Mouse (Mus musculus) brain, adult 2 months (tissue): ENCODE data around the gene Gucd1.
"Not testable (repeated sequence)": the region's sequence is repeated elsewhere in the genome, so short reads cannot be mapped to it uniquely, and the experiment has no call there.

Experiments used
- DNase-seq: peaks from one replicate; pipeline ENCODE4 v3.0.0; 2011; ENCODE audit warnings: low read depth, low spot score

The Gucd1 gene

DNA sequence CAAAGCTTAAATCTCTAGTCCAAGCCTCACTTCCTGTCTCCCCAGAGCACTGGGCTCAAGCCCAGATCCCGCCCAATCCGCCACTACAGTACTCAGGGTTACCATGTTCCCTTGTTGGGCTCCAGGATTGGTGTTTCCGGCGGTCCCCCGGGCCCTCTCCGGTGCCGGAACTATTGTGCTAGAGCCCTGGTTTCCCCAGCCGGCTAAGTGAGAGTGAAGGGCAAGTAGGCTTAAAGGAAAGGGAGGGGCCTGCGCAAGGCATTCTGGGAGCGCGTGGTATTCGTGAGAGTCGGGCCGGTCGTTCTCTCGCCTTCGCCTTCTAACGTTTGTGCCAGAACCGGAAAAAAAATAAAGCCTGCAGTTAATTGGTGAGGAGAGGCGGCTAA, at the start of gene Gucd1:
TSS of gene Gucd1 (minus strand) at position 215 of the 386 bp plus-strand sequence.
- DNase-seq = peak; percentile 99

DNA sequence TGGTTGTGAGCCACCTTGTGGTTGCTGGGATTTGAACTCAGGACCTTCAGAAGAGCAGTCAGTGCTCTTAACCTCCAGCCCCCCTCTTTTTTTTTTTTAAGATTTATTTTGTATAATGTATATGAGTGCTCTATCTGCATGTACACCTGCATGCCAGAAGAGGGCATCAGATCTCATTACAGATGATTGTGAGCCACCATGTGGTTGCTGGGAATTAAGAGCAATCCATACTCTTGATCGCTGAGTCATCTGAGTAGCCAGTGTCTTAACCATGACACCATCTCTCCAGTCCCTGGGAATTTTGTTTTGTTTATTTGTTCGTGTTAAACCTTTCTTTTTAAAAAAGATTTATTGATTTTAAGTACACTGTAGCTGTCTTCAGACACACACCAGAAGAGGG, 49.0 kb upstream of the Gucd1 start:
- DNase-seq = not testable (repeated sequence)

DNA sequence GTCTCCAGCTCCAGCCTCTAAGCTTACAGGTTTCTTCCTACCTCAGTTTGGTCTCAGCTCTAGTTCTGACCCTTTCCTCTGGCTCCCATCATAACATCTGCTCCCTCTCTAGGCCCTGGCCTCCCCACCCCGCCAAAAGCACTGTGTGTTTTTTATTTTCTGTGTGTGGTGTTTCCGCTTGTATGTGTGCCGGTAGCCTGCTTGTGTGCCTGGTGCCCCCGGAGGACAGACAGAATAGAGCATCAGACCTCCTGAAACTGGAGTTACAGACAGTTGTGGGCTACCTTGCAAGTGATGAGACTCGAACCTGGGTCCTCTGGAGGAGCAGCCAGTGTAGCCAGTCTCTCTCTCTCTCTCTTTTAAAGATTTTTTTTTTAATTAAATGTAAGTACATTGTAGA, 48.5 kb upstream of the Gucd1 start:
- no peak for DNase-seq

DNA sequence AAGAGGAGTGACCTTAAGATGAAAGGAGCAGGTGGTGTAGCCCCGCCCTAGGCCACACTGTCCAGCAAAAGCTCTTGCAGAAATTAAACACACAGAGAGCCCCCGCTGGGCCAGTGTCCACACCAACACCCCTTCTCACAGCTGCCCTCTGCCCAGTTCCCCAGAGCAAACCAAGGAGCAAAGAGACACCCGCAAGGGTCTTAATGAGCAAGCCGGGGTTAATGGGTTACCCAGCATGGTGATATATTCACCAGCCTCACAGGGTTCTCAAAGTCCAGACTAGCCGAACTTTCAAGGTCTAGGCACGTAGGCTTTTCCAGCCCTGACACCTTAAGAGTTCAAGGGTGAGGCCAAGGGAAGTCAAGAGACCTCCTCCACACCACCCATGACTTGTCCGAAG, 48.1 kb upstream of the Gucd1 start:
- no peak for DNase-seq

DNA sequence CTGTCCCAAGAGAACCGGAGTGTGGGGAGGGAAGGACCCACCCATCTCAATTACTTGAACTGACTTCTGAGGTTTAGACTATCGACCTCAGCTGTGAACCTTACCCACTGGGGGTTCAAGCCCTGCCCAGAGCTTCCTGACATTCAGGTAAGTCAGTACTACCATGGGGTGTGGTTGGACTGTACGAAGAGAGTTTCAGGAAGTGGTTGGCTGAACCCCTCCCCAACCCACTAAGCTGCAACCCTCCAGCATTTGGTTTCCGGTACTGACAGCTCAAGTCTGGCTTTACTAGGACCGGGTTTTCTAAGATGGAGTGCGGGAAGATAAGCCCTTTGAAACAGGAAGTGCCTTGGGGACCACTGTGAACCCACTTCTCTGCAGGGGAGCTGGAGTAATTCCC, 47.7 kb upstream of the Gucd1 start:
- DNase-seq = no peak

DNA sequence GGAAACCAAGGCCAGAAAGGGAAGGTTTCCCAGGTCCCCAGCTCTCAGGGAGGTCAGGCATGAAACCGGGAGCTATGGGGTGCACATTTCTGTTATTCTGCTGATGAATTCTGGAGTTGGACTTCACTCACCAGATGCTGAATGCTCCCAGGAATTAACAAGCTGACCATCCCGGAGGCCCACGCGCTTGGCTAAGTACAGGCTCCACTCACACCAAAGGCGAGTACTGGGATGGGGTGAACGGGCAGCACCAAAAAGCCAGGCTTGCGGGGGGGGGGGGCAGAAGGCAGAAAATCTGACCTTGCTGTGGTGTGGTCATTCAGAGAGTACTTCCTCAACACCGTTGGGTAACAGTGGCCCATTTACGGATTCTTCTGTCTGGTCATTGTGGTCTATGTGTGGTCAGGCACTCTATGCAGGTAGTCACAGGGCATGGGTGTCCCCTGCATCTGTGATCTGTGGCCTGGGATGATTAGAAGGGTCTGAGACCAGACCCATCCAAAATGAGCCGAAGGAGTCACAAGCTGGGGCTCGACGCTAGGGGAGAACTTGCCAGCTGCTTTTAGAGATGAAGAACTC, 47.0 kb upstream of the Gucd1 start:
- no peak for DNase-seq

DNA sequence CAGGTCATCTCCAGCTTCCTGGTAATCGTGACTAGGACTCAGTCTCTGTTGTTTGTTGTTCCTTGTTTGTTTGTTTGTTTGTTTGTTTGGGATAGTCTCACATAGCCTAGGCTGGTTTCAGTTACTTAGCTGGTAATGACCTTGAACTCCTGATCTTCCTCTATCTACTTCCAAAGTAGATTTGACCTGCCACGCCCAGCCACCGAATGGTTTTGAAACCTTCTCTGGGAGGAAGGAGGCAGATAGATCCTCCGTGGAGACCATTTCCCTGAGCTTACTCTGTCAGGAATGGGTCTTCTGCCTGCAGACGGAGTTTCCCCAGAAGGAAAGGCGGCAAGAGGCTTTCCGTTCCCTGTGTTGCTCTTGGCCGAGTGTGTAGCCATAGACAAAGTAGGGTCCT, 44.8 kb upstream of the Gucd1 start:
- DNase-seq = no peak

DNA sequence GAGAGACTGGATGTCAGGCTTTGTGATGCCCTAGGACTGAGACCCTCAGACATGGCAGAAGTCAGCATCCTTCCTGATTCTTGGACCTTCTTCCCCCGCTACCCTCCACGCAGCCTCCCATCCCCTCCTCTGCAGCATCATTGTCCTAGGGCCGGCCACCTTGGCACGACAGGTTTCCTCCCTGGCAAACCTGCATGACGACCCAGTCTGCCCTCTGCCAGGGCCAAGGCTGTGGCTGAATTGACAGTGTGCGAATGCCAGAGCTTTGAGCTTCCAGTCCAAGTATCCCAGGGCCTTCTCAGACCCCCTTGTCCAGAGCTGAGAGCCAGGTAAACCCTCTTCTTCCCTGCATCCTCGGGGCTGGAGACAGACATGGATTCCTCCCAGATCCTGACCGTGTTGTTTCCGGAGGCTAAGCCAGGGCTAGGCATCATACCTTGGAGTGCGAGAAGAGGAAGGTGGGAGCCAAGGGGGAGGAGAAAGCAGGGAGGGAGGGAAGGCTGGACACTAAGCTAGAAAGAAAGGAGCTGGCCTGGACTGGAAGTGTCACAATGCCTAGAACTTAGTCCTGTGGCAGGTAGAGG, 43.4 kb upstream of the Gucd1 start, which contains the start of gene Ggt1:
TSS of gene Ggt1 (plus strand) at position 534 of the 584 bp plus-strand sequence.
- DNase-seq = no peak

DNA sequence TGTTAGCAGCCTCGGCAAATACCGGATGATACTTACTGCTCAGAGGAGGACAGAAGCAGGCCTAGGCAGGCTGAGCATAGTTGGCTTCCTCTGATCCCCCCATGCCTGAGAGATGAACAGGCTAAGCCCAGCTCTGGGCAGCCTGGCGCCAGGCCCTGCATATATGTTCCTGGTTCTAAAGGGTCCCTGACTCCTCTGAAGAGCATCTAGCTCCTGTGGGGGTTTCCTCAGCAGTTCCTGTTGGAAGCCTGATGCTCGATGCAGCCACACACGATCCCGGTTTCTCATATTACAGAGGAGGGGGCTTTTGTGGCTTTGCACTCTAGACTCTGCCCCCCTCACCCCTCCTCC, 42.8 kb upstream of the Gucd1 start:
- DNase-seq = no peak

DNA sequence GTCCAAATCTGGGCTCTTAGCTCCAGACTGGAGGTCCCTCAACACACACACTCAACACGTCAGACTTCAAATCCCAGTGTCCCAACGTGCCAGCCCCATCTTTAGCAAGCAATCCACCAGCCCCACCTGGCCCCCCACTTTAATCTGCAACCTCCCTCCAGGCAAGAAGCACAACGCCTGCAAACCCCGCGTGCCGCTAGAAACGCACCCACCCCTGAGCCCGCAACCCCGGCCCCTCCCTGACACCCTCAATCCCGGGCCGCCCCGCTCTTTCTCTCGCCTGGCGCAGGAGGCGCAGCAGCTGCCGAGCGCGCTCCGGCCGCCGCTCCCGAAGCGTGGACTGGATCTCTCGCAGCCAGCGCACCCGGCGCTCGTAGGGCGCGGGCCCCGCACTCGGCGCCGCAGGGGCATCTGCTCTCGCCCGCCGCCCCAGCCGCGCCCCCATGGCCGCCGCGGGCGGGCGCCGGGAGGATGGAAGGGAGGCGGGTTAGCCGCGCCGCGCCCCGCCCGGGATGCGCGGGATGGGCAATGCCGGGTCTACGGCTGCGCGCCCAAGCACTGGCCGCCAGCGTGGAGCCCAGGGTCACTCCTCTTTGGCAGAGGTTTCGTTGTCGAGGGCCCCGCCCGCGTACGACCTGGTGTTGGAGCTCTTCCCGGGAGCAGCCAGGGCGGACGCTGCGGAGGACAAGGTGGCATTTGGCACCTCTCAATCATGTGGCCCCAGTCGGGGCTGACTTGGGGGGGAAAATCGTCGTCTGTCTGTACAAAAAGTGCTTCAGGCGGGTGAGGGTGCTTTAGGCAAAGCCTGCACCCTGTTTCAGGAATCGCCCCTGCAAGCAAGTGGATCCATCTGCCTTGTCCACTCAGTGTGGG, 42.1 kb upstream of the Gucd1 start, which contains the start of gene Lrrc75b:
TSS of gene Lrrc75b (minus strand) at position 655 of the 873 bp plus-strand sequence.
- DNase-seq = peak; percentile 87

DNA sequence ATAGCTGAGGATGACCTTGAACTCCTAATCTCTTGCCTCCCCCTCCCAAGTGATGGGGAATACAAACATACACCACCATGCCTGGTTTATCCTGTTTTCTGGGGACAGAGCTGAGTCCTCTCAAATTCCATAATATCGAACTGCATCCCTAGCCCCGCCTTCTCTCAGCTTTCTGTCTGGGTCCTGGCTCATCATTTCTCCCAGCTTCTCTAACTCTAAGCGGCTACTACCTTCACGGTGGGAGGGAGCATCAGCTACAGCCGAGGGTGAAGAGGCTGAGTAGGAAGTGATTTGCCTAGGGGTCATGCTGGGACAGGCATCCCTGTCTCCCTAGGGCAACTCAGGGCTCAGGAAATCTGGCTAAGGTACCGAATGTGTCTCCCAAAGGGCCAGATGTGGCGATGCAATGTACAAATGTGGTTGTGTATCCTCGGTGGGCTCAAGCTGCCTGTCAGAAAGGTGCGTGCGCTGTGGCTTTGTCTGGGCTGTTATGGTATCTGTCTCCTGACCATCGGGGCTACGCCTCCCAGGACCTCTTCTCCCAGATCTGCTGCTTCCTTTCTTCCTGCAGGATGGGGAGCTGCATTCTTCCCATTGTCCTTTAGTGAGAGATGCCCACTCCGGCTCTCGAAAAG, 41.4 kb upstream of the Gucd1 start:
- peak; percentile 39 for DNase-seq

DNA sequence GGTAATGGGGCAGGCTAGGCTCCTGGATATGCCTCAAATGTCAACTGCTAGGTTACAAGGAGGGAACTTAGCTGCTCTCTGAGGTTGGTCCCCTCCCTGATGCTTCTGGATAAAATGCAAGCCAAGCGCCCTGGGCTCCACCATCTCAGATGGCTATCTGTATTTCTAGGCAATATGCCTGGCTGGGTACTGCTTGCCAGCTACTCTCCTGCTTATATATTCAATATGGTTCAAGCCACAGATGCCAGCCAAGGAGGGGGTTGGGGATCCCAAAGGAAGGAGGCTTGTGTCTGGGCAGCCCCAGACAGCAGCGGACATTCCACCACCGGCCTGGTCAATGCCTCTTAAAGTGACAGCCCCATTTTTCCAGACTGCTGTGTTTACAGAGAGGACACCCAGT, 40.7 kb upstream of the Gucd1 start:
- peak; percentile 88 for DNase-seq

DNA sequence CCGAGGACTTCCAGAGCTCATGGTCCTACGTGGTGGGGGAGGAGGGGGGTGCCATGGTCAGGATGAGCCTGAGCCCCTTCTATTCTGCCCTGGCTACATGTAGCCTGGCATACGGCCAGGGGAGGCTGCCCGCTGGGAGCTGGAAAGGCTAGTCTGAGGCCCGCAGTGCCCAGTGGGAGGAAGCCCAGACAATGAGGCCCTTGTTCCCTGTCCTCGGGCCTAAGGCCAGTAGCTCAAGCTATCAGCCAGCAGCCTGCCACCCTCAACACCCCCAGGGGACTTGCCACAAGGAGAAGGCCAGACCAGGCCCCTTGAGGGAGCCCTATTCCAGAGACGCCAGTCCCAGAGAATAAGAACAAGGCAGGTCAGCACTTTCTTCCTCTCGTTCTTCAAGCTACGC, 38.3 kb upstream of the Gucd1 start:
- peak; percentile 91 for DNase-seq

DNA sequence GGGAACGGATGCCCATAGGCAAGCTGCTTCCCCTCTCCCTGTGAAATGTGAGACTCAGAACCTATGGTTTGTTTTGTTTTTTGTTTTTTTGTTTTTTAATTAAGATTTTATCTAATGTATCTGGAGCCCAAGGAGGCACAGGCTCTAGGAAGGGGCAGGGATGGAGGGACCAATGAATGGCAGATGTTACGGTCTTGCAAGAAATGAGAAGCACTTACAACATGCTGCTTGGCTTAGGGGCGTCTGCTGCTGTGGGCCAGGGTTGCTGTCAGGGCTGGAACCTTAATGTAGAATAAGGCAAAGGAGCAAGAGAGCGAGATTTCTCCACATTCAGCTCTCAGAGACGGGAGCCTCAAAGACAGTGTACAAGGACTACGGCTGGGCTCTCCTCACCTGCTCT, 37.8 kb upstream of the Gucd1 start:
- DNase-seq = no peak

DNA sequence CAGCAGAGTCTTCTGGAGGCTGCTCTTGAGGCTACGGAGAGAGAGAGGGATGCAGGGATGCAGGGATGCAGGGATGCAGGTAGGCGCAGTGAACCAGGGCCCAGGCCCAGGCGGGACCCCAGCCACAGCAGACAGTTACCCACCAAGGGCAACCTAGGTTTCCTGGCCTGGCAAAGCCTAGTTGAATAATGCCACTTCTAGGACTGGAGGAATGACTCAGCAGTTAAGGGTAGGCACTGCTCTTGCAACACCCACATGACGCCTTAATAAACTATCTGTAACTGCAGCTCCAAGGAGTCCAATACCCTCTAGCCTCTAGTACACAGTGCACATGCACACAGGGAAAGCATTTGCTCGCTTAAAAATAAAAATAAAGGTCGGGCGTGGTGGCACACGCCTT, 36.3 kb upstream of the Gucd1 start:
- peak; percentile 30 for DNase-seq

DNA sequence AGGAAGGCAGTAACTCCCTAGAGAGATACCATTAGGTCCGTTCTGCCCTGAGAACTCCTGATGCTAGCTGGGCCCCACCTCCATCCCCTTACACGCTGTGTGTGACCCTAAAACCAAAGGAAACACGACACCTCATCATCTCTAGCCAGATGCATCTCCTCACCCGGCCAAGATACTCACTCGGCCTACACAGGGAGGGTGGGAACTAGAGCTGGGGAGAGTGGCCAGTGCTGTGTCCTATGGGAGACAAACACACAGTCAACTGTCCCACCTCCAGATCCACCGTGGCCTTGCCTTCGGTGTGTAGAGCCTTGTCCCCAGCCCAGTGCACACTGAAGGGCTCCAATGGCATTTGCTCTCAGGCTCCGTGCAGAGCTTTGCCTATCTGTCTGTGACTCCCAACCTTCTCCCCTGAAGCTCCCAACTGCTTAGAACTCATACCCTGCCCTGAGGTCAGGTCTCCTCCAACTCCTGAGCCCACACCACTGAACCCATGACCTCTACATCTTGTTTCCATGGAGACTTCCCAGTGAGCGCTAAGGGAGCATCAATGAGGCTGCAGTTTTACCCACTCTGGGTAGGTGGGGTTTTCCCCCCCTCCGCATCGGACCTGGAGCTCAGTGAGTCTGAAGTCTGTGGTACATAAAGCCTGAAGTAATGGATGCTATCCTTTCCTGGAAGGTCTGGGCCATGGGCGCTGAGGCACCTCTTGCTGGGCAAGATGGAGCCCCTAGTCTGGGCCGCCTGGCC, 35.1 kb upstream of the Gucd1 start:
- DNase-seq = no peak

DNA sequence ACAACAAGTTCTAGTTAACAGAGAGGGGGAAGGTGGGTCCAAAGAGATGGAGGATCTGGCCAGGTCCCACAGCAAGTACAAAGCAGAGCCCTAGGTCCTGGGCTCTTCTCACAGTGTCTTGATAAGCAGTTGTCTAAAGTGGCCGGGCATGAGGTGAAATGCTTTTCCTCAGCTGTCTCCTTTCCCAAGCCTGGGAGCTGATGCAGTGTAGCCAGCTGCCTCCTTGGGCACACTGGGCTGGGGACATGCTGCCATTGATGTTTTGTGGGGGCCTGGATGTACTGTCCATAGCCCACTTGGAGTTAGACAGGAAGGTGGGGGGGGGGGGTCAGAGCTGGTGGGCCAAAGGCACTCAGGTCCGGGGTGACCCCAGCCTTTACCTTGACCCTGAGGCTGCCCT, 34.3 kb upstream of the Gucd1 start:
- DNase-seq = no peak

DNA sequence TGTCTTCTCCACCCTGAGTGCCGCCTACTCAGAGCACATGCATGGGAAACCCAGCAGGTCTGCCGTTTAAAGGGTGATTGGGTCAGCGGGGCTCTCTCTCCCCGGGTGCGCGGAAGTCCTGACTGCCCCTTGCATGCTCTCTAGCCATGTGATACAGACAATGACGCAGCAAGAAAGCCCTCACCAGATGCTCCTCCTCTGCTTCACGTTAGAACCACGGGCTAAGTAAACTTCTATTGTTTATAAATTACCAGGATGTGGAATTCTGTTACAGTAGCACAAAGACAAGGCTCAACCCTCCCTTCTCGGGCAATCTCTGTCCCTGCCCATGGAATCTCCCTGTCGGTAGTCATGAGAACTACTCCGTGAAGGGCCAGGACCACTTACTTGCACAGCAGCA, 33.4 kb upstream of the Gucd1 start:
- no peak for DNase-seq

DNA sequence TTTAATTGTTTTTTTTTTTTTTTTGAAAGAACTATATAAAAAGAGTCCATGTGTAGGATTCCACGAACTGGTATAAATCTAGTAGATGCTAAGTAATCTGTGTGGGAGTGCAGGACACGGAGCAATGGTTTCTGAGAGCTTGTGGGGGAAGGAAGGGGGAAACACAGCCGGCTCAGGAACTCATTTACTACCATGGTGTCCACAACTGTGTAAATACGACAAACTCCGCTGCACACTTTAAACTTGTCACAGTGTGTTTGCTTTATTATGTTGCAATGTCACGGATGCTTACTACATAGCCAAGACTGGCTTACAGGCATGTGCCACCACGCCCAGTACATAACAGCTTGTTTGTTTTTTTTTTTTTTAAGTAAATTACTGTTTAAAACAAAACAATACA, 32.1 kb upstream of the Gucd1 start:
- DNase-seq = peak; percentile 30

DNA sequence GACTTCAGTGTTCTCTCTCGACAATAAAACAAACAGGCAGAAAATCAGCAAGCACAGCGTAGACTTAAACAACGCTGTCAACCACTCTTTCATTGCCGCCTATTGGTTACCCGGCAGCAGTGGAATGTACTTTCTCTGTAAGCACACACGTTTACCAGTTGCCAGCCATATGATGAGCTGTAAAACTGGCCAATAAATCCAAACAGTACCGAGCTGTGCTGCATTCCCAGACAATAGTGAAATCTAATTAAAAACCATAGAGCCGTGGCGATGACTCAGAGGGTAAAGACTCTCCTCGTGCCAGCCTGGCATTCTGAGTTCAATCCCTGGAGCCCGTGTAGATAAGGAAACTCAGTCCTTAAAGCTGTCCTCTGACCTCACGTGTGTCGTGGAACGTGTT, 30.7 kb upstream of the Gucd1 start:
- peak; percentile 50 for DNase-seq

DNA sequence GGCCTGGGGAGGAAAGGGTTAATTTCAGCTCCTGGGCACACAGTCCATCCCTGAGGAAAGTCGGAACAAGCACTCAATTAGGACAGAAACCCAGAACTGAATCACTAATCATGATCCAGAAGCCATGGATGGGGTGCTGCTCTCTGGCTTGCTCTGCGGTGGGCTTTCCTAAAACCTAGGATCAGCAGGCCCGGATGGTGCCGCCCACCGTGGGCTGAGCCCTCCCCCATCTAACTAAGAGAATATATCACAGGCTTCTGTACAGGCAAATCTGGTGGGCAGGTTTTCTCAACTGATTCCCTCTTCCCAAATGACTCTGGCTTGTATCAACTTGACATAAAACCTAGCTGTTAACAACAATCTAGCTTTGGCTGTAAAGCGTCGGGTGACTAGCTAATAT, 30.1 kb upstream of the Gucd1 start:
- DNase-seq = no peak

DNA sequence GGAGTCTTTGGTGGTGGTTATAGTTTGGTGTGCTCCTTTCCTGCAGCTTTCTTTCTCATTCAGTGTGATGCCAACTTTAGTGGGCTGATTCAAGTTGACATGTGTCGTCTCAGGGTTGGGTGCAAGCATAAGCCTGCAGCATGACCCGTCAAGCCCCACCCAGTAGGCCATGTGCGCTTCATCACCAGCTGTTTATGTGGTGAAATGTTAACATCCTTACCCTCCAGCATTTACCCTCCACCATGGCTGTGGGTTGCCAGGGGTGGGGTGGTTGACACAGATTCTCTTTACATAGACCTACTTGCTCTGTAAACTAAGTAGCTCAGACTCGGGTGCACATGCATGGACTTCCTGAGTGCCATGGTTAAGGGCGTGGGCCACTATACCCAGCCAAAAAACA, 18.4 kb upstream of the Gucd1 start:
- no peak for DNase-seq
